Mouse (Mus musculus) right cerebral cortex, adult 2 months (tissue): ENCODE data around the gene Elp1.

Source experiments
- DNase-seq, 2 experiments: peaks; one replicate each; pipeline ENCODE4 v3.0.0; 2021 to 2022; ENCODE audit warnings: low spot score in 2 of 2

Elp1 gene

DNA sequence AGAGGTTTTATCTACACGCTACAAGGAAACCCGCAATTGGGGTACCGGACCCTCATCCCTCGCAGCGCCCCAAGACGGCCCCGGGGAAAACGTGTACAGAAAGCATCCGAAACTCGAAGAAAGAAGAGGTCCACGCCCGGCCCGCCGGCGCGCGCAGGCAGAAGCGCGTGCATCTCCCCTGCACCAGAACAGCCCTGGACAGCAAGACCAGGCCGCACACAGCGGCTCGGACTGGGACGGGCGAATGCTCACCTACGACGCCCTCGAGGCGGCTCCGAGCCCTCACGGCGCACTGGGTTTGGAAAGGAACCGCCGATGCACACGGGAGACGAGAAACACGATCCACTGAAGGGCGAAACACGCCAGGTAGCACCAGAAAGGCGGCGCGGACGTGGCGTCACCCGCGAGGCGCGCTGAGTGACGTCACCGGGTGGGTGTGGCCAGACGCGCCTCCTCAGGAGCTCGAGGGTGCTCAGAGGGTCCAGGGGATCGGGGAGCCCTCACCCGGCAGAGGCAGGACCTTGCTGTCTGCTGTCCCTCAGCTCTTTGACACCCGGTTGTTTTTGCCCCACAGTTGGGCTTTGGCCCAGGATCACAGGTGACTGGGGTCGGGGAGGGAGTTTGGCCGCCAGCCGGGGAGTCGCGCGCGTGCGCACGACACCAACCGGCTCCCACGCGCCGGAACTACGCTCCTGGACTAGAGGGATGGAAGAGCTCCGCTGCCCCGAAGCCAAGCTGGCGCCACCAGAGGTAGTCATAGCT lies at the start of gene Elp1, which contains the start of gene Fam206a:
Gene Elp1, minus strand, starts transcription at position 425 of the 762 bp plus-strand sequence.
Gene Fam206a, plus strand, starts transcription at position 439 of the 762 bp plus-strand sequence.
- DNase-seq = peak; percentile 97 to 99

DNA sequence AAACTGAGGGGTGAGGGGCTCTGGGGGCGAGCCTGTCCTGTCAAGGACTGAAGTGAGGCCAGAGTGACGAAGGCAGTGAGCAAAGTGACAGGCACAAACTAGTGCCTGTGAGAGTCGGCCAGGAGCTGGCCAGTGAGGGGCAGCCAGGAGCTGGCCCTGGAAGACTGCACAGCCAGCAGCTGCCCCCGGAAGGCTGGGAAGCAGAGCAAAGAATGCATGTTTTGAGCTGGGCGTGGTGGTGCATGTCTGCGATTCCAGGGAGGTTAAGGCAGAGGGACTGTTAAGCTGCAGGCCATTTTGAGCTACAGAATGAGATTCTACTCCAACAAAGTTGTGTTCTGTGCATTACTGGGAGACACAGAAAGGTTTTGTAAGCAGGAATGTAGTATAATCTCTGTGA lies 48.6 kb upstream of the Elp1 start:
- no peak for DNase-seq

DNA sequence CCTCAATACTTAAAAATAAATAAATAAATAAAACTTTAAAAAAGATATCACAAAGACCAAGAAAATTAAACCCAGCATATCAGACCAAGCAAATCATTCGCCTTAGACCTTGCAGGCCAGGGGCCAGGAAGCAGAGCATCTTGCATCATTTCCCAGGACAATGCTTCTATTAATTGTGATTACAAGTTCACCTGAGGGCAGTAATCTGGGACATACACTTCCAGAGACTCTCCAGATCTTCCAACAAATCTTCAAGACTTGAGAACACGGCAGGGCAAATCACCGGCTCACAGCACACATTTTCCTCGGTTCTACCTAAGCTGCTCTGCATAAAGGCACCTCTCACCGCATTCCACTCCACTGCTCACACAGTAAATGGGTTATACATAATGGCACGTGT lies 45.9 kb upstream of the Elp1 start:
- no peak for DNase-seq

DNA sequence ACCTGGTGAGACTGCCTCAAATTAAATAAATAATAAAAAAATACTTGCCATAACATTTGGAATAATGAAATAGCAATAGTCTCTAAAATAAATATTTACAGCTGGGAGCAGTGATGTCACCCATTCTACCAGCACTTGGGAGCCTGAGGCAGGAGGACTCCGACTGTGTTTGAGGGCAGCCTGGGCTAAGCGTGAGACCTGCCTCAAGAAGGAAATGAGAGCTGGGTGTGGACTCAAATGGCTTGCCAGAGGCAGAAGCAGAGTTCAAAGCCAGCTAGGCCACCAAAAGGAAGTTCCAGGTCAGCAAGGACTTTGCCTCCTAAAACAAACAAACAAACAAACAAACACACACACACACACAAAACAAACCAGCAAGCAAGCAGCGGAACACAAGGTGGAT lies 45.3 kb upstream of the Elp1 start:
- no peak for DNase-seq

DNA sequence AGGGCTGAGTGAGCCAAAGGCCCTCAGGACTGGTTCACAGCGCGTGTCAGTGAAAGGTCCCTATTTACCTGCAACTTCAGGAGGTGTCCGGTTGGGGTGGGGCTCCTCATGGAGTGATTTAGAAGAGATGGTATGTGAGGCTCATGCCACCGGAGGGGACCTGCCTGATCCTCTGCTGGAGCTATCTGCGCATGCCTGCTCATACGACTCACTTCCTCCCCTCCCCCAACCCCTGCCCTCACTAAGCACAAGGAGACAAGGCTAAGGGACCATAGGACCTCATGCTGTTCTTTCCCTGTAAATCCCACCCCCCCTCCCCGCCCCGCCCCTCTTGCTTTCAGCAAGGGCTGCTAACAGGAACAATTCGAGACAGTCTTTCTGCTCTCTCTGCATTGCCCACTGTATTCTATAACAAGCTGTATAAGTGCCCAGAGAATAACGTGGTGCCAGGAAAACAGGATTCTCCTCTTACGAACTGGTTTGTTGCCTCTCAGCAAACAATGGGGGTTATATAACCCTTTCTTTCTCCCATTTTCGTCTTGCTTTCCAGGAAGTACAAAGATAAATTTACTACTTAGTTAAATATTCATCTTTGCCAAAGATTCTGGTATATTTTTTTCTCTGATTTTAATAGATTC lies 43.9 kb upstream of the Elp1 start:
- no peak for DNase-seq

DNA sequence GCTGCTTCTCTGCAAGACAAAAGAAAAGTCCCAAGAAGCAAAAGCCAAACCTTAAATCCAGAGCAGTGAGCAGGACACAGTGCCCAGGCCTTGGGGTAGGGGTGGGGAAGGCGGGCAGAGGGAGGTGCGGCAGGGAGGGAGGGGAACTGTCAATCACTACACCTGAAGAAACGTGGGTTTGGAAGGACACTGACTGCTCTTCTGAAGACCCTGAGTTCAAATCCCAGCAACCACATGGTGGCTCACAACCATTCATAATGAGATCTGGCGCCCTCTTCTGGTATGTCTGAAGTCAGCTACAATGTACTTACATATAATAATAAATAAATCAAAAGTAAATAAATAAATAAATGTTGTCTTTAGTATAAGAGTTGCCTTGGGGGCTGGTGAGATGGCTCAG lies 42.8 kb upstream of the Elp1 start:
- DNase-seq = no peak

DNA sequence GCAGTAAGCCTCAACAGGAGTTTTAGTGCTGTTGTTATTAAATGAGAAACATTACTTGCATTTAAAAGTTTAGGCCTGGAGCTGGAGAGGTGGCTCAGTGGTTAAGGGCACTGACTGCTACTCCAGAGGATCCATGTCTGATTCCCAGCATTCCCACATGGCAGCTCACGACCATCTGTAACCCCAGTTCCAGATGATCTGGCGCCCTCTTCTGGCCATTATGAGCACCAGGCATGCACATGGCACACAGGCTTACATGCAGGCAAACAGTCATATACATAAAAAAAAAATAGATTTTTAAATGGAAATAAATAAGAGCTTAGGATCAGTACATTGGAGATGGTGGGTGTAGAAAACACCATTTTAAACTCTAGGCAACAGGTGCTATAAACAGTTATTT lies 41.8 kb upstream of the Elp1 start:
- DNase-seq = no peak

DNA sequence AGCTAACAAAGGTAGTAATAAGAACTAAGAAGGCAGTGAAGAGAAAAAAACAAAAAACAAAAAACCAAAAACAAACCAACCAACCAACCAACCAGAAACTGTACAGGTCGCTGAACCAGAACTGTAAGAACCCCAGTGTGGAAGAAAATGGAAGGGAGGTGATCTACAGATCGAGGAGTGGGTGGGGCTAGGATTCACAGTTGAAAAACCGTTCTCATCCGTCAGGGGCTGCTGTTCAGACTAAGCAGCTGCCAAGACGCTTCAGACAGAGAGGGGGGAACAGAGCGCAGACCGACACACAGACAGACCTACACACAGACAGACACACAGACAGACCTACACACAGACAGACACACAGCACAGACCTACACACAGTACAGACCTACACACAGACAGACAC lies 40.4 kb upstream of the Elp1 start:
- DNase-seq = no peak

DNA sequence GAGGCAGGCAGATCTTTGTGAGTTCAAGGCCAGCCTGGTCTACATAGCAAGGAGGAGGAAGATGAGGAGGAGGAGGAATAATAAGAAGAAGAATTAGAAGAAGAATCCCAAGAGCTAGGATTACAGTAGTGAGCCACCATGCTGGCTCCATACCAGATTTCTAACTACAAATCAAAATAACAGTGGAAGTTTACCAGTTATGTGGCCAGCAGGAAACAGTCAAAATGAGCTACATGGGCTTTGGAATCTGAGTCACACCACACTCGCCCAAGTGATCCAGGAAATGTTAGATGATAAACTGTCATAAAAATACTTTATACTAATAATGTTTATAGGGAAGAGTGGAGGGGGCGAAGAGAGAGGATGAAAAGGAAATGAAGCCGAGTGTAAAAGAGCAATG lies 38.2 kb upstream of the Elp1 start:
- DNase-seq = no peak

DNA sequence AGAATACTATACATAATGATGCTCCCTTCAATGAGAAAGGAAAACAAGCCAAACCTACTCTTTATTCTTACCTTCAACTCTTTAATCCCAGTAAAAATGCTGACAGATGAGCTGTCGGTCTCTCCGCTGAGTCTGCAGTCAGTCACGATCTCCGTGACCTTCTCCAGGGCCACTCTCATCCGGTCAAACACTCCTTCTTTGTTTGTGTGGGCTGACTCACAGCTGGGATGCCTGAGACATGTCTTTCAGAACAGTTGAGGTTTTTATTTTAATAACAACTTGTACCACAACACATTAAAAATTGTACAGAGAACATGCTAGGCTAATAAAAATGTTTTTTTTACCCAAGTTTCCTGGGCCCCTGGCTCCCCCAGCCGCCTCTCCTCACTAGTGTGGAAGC lies 35.5 kb upstream of the Elp1 start:
- no peak for DNase-seq

DNA sequence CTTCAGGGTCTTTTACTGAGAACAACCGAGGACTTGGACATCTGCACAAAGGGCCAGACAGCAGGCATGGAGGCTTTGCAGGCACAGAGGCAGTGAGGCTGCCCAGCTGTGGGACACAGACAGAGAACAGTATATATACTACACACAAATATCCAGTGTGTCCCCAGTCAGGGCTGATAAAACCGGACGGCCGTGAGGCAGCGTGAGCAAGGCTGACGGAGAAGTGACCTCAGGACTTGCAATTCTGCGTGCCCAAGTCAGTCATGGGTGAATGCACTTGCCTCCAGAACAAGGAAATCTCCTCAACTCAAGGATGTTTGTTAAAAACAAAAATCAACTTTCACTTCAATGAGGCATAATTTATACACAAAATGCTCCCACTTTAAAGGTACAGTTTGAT lies 29.9 kb upstream of the Elp1 start:
- DNase-seq = no peak

DNA sequence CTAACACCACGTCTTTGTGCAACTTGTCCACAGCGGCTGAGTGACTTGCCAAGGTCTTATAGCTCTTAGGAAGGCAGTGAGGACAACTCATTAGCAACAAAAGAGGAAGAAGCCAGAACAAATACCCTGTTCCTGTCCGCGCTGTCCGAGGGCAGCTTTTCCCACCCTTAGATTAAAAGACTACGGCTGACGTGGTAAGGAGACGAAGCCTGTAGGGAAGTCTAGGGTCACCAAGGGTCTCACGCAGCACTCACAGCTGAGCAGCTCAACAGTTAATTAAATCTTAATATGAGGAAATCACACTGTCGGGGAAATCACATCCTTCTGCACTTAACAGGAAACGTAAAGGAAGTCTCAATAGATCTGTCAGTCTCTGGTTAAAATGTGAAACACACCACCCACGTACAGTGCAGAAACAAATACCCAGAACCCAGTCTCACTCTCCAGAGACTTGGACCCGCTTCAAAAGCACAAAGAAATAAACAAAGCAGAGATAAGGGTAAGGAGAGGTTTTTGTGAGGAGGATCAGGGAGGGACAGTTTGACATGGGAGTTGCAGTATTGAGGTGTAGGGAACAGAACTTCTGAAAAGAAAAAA lies 29.0 kb upstream of the Elp1 start:
- DNase-seq = no peak

DNA sequence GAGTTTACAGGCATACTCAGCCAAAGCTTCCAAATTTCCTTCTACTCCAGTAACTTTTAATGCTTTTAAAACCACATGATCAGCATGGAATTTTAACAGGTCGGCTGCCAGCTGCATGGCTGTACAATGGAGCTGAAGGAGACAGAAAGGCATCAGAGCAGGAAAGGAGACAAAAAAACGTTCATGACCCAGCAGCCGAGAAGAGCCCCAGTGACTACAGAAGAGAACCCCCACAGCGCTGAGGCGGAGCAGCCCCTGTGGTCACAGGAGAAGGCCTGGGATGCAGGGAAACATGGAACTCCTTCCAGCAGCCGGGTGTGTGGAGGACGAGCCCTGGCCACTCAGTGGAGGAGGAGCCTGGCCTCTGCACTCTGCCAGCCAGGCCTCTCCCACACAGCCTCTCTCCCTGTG lies 27.4 kb upstream of the Elp1 start:
- DNase-seq = peak in 1 of 2 experiments; percentile 15

DNA sequence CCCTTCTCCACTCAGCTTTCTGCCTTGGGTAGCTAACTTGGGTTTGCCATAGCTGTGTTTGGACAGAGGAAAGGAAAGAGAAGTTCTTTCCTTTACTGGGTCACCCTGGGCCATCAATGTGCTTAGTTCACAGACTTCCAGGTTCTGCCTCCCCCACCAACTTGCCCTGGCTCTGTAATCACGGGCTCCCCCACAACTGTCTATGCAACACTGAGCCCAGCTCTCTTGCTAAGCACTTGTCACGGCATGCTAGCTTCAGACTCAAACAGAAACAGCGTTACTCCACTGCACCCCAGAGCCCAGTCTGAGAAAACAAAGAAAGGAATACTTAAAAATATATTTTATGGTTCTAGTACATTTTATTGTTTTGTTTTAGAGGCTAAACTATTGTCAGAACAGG lies 26.8 kb upstream of the Elp1 start:
- DNase-seq = no peak

DNA sequence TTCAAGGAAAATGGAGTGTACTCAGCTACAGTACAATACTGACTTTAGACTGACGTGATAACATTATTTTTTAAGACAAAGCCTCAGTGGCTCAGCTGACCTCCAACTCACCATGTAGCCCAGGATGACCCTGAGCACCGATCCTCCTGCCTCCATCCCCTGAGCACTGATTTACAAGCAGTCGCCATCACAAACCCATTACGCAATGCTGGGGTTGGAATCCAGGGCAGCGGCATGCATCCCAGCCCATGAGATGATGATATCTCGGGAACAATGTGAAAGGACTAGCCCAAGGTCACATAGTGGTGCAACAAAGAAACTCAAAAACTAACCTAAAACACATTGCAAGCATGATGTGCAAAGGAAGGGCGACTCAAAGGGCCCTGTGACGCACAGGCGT lies 22.1 kb upstream of the Elp1 start:
- no peak for DNase-seq

DNA sequence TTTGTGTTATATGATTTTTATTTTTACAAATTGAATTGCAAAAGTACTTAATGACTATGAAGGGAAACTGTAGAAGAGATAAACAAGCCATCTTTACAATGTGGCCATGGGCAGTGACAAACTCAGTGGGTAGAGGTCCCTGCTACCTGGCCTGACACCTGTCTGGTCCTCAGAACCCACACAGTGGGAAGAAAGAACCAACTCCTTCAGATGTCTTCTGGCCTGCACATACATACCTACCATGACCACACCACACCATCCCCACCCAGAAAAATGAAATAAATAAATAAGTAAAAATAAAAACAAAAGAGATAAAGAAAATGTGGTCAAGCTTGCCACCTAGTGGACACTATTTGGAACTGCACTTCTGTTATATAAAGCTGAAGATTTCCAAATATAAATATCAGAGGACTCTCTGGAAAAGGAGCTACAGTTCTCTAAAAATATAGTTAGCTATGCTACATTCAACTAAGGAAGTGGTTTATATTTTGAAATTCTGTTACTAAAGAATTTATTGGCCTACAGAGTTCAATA lies 18.0 kb upstream of the Elp1 start:
- no peak for DNase-seq

DNA sequence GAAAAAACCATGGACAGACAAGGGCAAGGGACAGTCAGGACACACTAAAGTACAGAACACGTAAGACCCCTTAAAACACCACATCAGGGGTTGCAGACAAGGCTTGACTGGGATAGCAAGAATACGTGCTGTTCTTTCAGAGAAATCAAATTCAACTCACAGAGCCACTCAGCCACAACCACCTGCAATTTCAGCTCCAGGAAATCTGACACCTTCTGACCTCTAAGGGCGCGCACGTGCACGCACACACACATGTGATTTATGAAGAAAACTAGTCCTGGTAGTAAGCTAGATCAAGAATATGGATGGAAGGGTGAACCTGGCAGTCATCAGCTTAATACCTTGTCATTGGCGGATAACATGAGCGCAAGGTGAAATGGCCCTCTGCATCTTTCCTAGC lies 13.0 kb upstream of the Elp1 start:
- no peak for DNase-seq

DNA sequence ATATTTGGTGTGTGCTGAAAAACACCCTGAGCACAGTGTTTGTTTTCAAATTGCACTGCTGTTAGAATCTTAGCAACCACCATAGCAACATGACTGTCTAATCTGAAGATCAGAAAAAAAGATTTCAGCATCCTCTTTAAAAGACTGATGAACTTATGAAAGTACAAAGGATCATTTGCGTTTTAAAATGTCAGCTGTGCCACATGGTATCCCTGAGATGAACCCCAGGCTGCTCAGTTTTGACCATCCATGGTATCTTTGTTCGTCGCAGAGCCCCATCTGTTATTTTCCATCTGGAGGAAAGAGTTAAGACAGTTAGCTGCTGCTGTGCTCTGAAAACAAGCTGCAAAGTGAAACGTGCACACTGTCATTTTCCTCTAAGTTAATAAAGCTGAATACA lies 10.0 kb upstream of the Elp1 start:
- no peak for DNase-seq

DNA sequence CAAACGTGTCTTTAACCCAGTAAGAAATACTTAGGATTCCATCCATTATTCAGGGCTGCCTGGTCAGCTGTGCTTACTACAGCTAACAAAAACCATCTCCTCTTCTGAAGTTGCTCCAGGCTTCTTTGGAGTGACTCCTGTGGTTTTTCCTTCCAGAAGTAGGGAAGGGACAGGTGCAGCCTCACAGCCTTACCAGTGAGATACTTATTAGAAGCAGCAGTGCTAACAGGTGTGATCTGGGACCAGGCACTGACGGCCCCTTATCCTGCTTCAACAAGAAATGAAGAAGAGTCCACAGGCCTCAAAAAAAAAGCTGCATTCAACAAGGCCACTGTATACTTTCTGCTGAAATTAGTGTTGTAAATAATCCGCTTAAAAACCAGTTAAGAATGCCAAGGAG lies 9.5 kb upstream of the Elp1 start:
- DNase-seq = no peak

DNA sequence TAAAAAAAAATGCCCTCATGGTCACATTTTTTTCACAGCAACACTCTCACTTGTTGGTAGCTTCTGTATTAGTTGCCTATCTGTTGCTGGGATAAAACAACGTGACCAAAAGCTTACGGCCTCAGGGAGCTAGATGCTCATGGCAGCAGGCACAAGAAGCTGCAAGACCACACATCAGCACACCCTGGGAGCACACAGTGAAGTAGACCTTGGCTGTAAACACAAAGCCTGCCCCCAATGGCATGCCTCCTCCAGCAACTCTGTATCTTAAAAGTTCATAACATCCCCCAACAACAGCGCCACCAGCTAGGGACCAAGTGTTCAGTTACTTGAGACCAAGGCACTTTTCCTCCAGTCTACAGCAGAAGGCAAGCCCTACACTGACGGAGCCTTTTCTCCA lies 6.9 kb upstream of the Elp1 start:
- DNase-seq = no peak

DNA sequence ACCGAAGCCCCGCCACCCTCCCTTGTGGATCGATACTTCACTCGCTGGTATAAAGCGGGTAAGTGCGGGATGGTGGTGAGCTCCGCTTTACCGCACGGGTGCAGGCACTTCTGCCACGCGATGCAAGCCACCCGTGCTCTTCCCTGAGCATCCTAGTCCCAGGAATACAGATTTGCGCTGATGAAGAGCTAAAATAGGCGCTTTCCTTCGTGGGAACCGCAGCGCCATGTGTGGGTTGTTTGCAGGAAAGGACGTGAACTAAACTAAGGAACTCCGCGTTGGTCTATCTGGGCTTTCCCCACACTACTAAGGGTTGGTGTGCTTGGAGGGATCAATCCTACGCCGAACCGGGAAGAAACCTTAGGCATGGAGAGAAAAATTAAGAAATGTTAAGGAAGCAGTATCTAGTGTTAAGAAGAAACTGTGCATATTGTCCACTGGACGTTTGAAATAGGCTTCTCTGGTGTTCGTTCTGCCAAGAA lies 579 bp upstream of the Elp1 start:
- DNase-seq = no peak

DNA sequence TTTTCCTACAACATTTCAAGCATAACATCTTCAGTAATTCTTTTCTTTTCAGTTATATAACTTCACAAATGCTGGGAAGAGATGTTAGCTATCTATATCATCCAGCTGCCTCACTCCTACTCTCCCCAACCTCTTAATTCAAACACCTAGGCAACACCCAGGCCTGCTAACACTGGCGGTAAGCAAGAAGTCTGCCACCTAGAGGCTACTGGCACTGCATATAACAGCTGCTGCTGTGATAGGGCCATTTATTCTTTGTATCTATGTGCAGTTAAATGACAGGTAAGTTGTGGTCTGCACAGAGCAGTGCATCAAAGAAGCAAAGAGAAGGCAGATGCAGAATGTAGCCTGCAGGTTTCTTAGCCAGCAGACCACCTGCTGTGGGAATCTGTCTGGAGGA lies 10.8 kb downstream of the Elp1 start:
- DNase-seq = peak in 1 of 2 experiments; percentile 37

DNA sequence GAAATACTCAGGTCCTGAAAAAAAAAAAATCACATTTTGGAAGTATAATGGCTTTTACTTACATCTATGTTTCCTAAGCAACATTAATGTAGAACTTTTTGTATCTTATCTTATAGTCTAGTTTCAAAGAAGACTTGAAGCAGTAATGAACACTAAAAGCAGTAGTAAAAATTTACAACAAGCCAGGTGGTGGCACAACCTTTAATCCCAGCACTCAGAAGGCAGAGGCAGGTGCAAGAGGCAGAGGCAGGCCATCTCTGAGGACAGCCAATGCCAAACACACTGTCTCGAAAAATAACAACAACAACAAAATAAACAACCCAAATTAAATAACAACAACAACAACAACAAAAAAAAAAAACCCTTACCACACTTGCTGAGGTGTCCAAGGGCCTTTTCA lies 31.1 kb downstream of the Elp1 start:
- no peak for DNase-seq
